Comparison of ENCODE assay signal across 8 mouse cellular contexts in the genomic region with DNA sequence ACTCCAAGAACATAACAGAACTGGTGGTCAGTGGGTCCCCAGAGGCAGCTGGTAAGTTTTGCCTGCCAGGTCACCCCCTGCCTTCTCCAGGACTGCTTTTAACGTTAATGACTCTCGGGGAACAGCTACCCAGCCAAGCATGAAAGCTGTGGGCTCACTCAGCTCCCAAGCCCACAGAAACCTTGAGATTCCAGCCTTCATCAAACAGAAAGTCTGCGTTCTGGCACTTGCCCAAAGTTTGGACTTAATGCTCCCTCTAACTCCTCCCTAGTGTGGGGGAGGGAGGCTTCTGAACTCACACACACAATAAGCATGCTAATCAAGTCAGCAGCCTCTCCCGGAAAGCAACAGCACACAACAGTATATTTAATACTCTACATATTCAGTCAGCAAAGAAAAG.
DNase-seq lines count a peak whose midpoint lies in the region; ATAC-seq lines count a peak whose summit lies in the region.

No protein-coding gene starts in this region.

- H3K27me3 ChIP-seq in forebrain, embryonic 16.5 days (replicated peaks; ENCODE audit: control insufficient read depth, insufficient read depth, low read length) = no peaks in the 10 kb centered on the region
- no peaks in the 10 kb centered on the region for H3K27me3 ChIP-seq in hindbrain, embryonic 11.5 days (ENCODE audit: control insufficient read depth, insufficient read depth, low read length)
- H3K27me3 ChIP-seq in limb, embryonic 13.5 days = no peaks in the 10 kb centered on the region
- no peaks in the 10 kb centered on the region for H3K27me3 ChIP-seq in neural tube, embryonic 15.5 days (replicated peaks)

- H3K27ac ChIP-seq in forebrain, embryonic 16.5 days (ENCODE audit: low read length) = peak overlapping the region; percentile 10; the same call in 1 of the 2 replicates
- H3K27ac ChIP-seq in hindbrain, embryonic 11.5 days (ENCODE audit: low read depth, low read length) = no peak overlapping the region
- peak overlapping the region; percentile 69 for H3K27ac ChIP-seq in limb, embryonic 13.5 days
- peak overlapping the region; percentile 46 for H3K27ac ChIP-seq in neural tube, embryonic 15.5 days (replicated peaks)

- peak; percentile 21 to 24 for DNase-seq in cerebellum, adult 18-20 months
- no peak for DNase-seq in cerebellum, postnatal 36 days
- DNase-seq in adrenal gland, adult 2 months = peak; percentile 87
- DNase-seq in hindbrain, embryonic 11.5 days (ENCODE audit: low spot score) = peak; percentile 44
- no peak for DNase-seq in left cerebral cortex, adult 18-20 months (ENCODE audit: low spot score in 2 of 2)

- no peak overlapping the region for H3K9ac ChIP-seq in forebrain, embryonic 16.5 days (replicated peaks; ENCODE audit: low read depth, low read length)
- H3K9ac ChIP-seq in hindbrain, embryonic 11.5 days (ENCODE audit: low read depth, low read length) = no peak overlapping the region
- no peak overlapping the region for H3K9ac ChIP-seq in limb, embryonic 13.5 days
- H3K9ac ChIP-seq in neural tube, embryonic 15.5 days (replicated peaks) = no peak overlapping the region

- no peak overlapping the region for H3K4me2 ChIP-seq in forebrain, embryonic 16.5 days (ENCODE audit: low read length)
- H3K4me2 ChIP-seq in hindbrain, embryonic 11.5 days (replicated peaks; ENCODE audit: low read depth, low read length) = no peak overlapping the region
- peak overlapping the region; percentile 25 for H3K4me2 ChIP-seq in limb, embryonic 13.5 days (replicated peaks)
- peak overlapping the region; percentile 17; the same call in 1 of the 2 replicates for H3K4me2 ChIP-seq in neural tube, embryonic 15.5 days

- H3K4me1 ChIP-seq in forebrain, embryonic 16.5 days (replicated peaks; ENCODE audit: control insufficient read depth, insufficient read depth, low read length) = peaks cover 29% of the 10 kb centered on the region
- 0 out of 2 replicates have a peak, but pooled peaks cover 4% of the 10 kb centered on the region for H3K4me1 ChIP-seq in hindbrain, embryonic 11.5 days (replicated peaks; ENCODE audit: control insufficient read depth, insufficient read depth, low read length)
- H3K4me1 ChIP-seq in limb, embryonic 13.5 days = peaks cover 28% of the 10 kb centered on the region
- peaks cover 18% of the 10 kb centered on the region for H3K4me1 ChIP-seq in neural tube, embryonic 15.5 days

- H3K36me3 ChIP-seq in forebrain, embryonic 16.5 days (ENCODE audit: control insufficient read depth, insufficient read depth) = peaks cover 5% of the 10 kb centered on the region
- H3K36me3 ChIP-seq in hindbrain, embryonic 11.5 days (ENCODE audit: control insufficient read depth, insufficient read depth, low read length) = no peaks in the 10 kb centered on the region
- H3K36me3 ChIP-seq in limb, embryonic 13.5 days = peaks cover 29% of the 10 kb centered on the region
- 0 out of 2 replicates have a peak, but pooled peaks cover under 1% of the 10 kb centered on the region for H3K36me3 ChIP-seq in neural tube, embryonic 15.5 days

- no peak overlapping the region for H3K4me3 ChIP-seq in forebrain, embryonic 16.5 days (replicated peaks; ENCODE audit: low read length)
- no peak overlapping the region for H3K4me3 ChIP-seq in hindbrain, embryonic 11.5 days (ENCODE audit: low read depth, low read length)
- H3K4me3 ChIP-seq in limb, embryonic 13.5 days = no peak overlapping the region
- no peak overlapping the region for H3K4me3 ChIP-seq in neural tube, embryonic 15.5 days (replicated peaks)

- H3K9me3 ChIP-seq in forebrain, embryonic 16.5 days (ENCODE audit: control insufficient read depth, low read length) = no peaks in the 10 kb centered on the region
- H3K9me3 ChIP-seq in hindbrain, embryonic 11.5 days (ENCODE audit: control insufficient read depth, low read length) = no peaks in the 10 kb centered on the region
- no peaks in the 10 kb centered on the region for H3K9me3 ChIP-seq in limb, embryonic 13.5 days
- H3K9me3 ChIP-seq in neural tube, embryonic 15.5 days (replicated peaks) = no peaks in the 10 kb centered on the region

- peak; percentile 89 for ATAC-seq in forebrain, embryonic 16.5 days
- ATAC-seq in hindbrain, embryonic 11.5 days (ENCODE audit: low FRiP score) = peak; percentile 53; the same call in 1 of the 2 replicates
- ATAC-seq in limb, embryonic 13.5 days (ENCODE audit: low FRiP score, low read depth) = peak; percentile 88
- peak; percentile 68 for ATAC-seq in neural tube, embryonic 15.5 days (ENCODE audit: low FRiP score)

- 2% methylated on average over 4 of the region's 4 CpGs for WGBS in forebrain, embryonic 16.5 days
- 10% methylated on average over 4 of the region's 4 CpGs for WGBS in hindbrain, embryonic 11.5 days
- WGBS in limb, embryonic 13.5 days = 4% methylated on average over 4 of the region's 4 CpGs
- 9% methylated on average over 4 of the region's 4 CpGs for WGBS in neural tube, embryonic 15.5 days

Comparison
In these comparisons a context has a peak if more than half of its experiments do, and no peak if none do; other contexts are left out.
1. DNase-seq: peak in cerebellum, adult 18-20 months (2 of 2), adrenal gland, adult 2 months (single experiment) and hindbrain, embryonic 11.5 days (single experiment); none in cerebellum, postnatal 36 days (0 of 2) and left cerebral cortex, adult 18-20 months (0 of 2).
2. H3K4me2 ChIP-seq: peak in limb, embryonic 13.5 days (single experiment) and neural tube, embryonic 15.5 days (single experiment); none in forebrain, embryonic 16.5 days (single experiment) and hindbrain, embryonic 11.5 days (single experiment).
3. Peak in every context shown above with its lines, with median percentiles within 50 percentile points of each other: ATAC-seq.